Mouse (Mus musculus) adrenal gland, adult (tissue): ENCODE measurements around the gene Fndc8.

Experiments
- DNase-seq, 2 experiments: peaks; one replicate each; pipeline ENCODE4 v3.0.0; 2022 to 2023; ENCODE audit warnings: low spot score in 1 of 2; ENCODE audit not compliant: inconsistent age in 2 of 2

Gene Fndc8

DNA sequence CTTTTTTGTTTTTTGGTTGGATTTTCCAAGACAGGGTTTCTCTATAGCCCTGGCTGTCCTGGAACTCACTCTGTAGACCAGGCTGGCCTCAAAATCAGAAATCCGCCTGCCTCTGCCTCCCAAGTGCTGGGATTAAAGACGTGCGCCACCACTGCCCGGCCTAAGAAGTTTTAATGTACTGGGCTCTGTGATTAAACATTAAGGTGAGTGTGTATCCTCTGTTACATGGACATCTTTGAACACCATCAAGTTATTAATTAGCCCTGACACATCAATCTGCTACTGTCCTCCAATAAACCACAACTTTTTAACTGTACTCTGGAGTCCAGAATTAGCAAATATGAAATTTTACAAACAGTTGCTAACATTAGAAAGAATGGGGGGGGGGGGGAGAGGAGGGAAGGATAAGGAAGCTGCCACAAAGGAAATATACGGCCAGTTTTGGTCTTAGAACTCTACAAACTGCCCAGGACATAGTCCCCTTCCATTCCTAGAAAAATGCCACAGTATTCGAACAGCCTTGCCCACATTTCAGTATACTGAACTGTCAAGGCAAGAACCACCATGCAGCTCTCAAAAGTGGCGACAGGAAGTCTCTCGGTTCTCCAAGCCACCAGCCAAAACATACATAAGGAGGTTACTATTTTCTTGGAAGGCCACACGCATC lies 22.3 kb upstream of the Fndc8 start:
- DNase-seq = no peak

DNA sequence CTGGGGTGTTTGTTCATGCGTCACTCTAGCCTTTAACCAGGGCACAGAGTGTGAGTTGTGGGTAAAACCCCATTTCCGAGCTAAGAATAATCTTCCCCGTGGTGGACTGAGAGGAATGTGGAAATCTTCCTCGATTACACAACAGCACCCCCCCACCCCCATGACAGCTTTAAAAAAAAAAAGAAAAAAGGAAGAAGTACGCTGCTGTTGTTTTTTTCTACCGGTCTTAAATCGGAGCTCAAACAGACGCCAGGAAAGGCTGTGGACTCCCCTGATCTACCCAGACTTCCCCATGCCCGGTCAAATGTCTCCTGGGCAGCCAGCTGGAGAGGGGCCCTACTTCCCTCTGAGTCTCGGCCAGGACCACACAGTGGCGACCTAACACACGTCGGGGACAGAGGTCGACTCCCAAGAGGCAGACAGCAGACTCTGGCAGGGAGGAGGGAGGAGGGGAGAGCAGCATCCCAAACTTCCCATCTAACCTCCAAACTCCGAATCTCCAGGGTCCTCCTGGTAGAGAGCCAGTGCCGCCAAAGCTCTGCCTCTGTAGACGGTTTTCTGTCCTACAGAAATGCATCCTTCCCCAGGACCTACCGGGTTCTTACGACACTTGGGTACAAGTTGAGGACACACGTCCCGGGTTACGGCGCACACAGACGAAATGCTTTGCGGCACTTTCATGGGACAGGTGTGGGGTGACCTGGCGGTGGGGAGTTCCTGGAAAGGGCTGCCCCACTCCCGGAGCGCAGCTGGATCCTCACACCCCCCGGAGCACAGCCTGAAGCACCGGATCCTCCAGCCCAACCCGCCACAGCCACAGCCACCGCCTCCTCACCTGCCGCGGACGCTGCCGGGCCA lies 21.5 kb upstream of the Fndc8 start:
- DNase-seq = peak; percentile 57 to 85

DNA sequence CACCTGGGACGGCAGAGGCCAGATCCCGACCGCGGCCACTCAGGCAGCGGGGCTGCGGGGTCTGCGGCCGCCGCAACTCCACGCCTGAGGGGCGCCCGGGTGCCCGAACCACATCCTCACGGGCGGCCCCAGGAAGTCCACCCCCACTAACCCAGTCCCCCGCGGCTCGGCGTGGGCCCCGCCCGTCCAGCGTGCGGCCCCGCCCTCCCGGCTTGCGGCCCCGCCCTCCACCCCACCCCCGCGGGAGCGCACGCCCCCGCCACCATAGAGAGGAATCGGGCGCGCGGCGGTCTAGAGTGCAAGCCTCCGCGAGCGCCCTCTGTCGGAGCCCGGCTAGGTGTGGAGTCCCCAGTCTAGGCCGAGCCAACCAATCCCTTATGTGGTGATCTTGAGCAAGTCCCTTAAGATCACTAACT lies 20.9 kb upstream of the Fndc8 start, which contains the start of gene Rffl:
Rffl (minus strand) TSS at position 180 of the 416 bp plus-strand sequence.
- DNase-seq = peak; percentile 91 to 96

DNA sequence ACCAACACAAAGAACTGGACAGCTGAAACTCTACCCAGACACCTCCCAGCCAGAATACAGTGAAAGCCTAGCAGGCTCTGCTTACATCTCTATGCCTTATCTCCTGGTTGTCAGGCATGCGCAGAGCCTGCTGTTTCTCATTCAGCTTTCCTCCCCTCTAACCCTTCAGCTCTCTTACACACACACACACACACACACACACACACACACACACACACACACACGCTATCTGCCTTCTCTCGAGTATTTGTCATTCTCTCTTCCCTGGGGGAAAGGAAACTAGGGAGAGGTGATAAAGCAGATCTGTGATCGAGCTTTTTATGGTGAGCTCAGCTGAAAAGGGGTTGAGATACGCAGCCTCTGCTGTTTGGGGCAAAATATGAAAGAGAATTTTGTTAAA lies 17.0 kb upstream of the Fndc8 start:
- DNase-seq = no peak

DNA sequence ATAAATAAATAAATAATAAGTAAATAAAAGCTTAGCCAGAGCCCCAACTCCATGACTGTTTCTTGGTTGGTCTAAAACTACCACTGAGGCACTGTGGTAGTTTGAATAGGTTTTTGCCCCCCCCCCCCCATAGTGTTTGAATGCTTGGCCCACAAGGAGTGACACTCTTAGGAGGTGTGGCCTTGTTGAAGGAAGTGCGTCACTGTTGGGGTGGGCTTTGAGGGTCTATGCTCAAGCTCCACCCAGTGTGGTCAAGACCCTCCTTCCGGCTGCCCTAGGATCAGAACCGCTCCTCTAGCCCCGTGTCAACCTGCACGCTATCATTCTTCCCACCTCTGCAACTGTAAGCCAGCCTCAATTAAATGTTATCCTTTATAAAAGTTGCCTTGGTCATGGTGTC lies 16.3 kb upstream of the Fndc8 start:
- no peak for DNase-seq

DNA sequence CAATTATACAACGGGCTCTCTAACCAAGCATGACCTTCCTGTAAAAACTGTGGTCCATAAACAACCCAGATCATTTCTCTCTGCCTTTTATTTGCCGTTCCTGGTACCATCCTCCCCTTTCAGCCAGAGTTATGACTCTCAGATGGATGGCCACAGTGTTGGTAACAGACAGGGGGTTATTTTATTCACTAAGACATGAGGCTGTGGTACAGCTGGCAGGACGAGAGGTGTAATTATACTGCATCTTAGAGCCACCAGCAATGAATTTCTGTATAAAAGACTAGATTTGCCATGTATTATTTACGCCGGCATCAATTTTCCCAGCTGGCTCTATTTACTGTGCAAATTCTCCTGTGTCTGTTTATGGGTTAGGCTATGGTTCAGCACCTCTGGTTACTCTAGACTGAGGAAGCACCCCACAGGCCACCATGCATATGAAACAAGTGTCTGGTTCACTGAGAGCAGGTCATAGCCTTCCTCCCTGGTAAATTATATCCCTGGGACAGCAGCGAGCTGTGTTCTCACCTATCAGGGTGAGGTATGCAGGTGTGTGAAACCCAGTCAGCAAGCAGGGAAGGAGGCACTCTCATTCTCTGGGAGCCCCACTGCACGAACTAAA lies 14.1 kb upstream of the Fndc8 start:
- DNase-seq = no peak

DNA sequence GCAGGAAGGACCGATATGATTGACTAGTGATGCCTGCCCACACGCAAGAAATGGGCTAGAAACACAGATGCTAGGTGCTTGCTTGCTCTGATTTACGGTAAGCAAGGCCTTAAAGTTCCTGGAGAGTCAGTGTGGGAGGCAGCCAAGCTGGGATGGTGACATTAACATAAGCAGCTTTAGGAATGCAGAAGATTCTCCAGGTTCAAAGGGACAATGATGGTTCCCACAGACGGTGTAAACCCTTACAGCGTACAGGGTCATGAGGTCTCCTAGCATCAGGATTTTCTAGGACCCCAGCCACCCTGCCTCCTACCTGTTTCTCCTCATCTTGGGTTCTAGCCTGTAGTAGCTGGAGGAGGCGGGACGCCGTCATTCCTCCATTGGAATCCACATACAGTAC lies 8.7 kb upstream of the Fndc8 start:
- no peak for DNase-seq

DNA sequence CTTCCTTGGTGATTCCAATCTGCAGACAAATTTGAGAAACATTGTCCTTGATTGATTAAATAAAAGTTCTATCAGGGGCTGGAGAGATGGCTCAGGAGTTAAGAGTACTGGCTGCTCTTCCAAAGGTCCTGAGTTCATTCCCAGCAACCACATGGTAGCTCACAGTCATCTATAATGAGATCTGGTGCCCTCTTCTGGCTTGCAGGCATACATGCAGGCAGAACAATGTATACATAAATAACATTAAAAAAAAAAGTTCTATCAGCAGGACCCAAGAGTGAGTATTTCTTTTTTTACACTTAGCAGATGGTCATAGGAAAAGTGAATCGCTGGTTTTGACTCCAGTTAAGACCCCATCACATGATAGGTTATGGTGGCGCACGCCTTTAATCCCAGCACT lies 5.4 kb upstream of the Fndc8 start:
- DNase-seq = no peak

DNA sequence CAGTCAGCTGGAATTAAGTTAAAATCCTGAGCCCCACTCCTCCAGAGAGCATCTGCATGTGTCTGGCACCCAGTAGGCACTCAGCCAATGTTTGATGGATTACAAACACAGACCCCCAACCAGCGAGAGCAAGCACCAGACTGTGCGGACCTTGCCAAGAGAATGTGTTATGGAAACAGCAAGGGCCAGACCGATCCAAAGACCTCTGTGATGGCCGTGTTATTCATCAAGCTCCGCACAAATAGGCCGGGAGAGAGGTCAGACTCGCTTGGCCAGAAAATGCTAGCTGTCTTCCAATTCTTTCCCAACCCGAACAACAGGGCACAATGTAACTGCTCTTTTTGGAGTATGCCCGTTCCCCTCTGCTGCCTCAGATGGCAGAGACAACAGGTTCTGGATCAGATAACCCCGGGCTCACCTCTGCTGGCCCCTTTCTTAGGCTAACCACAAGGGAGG lies 3.4 kb upstream of the Fndc8 start:
- peak in 1 of 2 experiments; percentile 55 for DNase-seq

DNA sequence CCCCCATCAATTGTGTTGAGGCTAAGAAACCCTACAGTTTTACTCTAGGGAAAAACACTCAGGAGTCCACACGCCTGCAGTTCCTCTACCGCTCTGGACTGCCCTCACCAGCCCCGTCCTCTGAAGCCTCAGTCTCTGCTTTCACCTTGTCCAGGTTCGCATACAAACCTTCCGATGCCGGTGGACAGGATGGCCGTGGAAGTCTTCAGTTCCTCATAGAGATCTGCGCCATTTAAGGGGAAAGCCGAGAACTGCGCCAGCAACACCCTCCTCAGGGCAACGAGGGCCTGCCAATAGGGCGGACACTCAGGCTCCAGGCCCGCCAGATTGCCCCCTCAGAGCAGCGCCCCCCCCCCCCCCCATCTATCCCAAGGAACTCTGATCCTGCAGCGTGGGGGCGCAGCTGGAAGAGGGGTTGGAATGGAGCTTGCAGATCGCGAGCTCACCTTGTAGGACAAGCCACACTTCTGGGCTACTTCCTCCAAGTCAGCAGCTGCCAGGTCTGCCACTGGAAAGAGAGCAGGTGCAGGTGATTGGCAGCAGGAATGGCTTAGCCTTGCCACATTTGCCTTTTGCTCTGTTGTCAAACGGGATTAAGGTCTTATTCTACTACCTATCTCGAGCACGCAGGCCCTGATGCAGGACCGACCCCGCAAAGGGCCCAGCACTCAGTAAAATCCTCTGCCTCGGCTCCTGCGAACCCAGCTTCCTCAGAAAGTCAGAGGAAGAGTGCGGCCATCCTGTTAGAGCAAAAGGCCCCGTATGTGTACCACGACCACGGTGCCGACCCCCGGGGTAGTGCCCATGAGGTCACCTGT lies 2.2 kb upstream of the Fndc8 start:
- DNase-seq = no peak

DNA sequence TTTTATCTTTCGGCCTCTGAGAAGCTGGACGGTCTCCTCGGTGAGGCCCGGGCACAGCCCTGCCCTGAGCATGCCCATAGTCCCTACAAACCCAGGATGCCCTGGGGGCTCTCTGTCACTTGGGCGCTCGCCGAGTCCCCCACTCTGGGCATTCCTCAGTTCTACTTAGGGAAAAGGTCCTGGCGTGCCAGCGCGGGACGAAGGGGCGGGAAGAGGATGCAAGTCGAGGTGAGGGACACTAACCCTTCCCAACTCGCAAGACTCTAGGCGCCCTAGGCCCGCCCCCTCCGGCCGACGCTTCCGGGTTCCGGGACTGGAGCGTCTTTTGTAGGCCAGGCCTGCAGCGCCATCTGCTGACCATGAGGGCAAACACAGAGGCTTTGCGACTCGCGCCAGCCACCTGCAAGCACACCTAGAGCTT lies 1.6 kb upstream of the Fndc8 start, which contains the start of gene Rad51d:
Rad51d (minus strand) TSS at position 273 of the 421 bp plus-strand sequence.
- peak; percentile 95 to 98 for DNase-seq

DNA sequence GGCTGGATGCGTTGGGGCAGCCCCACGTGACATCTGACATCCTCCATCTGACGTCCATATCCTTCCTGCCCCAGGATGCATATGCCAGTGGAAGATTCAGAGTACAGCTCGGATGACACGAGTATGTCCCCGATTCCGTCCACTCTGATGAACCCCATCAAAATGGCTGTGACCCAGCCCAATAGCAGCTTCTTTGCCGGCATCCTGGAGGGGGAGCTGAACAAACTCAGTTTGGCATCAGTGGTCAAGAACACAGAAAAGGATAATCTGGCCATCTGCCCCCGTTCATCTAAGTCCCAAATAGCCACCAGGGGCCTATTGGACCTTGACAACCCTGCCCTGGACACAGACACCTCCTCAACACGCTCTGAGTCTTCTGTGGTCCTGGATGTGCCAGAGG lies 5.6 kb downstream of the Fndc8 start:
- DNase-seq = no peak

DNA sequence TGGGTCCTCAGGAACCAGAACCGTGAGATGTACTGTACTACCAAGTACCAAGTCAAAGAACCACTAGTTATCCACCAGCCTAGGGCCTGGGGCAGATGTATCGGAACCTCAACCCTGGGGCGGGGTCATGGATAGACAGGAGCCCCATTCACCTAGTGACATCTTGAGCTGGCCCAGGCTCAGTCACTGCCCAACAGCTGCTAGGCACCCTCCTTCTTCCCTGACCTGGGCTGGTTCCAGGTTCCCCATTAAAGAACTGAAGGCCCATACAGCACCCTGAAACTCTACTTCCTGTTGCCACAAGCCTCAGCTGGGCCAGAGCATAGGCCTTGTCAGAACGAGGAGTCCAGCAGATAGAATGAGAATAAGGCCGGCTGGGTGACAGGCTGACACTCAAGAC lies 7.8 kb downstream of the Fndc8 start:
- DNase-seq = no peak

DNA sequence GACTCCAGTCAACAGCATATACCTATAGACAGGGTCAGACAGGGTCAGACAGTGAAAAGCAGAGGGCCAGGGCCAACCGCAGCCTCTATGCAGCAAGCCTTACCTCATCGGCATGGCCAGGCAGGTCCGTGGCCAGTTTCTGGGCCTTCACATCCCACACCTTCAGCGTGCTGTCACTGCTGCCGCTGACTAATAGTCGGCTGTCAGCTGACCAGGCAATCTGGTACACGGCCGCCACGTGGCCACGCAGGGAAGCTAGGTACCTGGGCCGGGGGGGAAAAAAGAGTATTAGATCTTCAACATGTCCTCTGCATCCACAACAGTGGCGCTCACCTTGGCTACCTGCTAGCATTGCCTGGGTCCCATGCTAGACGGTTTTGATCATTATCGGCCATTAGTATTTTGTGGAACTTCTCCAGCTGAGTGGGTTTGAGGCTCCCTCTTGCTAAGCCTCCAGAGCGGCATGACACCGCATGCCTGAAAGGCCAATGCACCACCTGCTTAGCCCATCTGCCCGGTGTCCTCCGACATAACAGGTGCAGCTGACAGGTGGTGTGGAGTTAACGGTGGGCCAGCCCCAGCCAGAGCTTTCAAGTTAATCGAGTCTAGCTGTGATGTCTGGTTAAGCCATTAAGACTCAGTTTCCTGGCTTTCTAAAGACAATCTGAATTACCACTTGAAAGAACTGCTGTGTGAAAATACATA lies 9.8 kb downstream of the Fndc8 start:
- no peak for DNase-seq

DNA sequence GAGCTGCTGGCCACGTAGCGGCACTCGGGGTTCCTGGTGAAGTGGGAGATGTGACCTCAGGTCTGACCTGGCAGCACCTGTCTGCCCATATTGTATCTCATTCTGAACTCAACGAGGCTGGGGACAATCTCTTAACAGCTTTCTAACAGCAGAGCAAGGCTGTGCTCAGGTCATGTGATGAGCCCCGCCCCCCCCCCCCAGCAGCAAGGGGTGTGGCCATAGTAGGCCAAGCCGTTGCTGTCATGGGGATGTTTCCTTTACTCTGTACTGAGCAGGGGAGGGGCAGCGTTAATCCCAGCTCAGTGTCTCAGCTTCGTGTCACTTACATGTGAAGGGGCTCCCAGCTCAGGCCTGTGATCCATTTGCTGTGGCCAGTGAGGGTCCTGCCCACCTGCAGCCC lies 13.0 kb downstream of the Fndc8 start:
- no peak for DNase-seq

DNA sequence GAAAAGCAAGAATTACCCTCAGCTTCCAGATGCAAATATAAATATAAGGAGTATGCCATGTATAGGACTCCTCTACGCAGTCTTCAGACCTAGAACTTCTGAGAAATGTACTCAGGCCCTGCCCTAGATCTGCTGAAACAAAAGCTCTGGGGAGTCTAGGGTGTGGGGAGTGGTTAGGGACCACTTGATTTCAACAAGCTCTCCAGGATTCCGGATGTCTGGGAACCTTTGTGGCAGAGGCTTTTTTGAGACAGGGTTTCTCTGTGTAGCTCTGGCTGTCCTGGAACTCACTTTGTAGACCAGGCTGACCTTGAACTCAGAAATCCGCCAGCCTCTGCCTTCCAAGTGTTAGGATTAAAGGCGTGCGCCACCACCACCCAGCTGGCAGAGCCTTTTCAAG lies 13.9 kb downstream of the Fndc8 start:
- no peak for DNase-seq

DNA sequence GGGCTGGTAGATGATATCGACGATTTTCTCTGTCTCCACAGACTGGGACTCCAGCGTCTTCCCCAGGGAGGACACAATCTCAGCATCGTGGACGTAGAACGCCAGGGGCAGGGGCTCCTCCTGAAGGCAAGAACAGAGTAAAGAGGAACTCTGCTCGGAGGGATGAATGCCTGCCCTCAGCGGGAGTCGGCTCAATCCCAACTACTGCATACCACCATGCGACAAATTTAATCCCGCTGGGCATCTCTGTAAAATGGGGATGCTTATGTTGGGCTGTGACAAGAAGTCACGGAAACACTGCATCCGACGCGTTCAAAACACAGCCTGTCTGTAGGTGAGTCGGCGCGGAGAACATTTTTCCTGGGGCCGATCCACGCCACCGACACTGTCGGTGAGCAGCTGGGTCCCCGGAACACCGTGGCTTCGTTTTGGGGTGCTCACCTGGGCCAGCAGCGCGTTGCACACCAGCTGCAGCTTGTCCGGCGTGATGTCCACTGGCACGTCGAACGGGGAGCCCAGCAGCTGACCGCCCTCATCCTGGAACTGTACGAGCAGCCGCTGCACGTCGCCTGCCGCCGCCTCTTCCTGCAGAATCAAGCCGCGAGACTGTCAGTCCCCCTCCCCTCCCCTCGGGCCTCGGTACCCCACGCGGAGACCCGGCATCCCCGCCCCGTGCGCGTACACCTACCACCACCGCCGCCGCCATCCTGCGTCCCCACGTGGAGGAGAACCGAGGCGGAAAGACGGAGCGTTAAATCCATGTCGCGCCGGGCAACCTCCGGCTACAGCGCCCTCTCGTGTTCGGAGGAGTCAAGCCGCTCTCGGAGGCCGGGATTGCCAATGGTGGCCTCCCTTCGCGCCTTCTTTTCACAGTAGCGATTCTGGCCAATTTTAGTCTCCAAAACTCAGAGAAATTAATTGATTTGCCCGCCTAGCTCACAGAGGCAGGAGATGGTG lies 16.0 kb downstream of the Fndc8 start, which contains the start of gene Nle1:
Nle1 (minus strand) TSS at position 761 of the 957 bp plus-strand sequence.
- peak; percentile 88 to 97 for DNase-seq

DNA sequence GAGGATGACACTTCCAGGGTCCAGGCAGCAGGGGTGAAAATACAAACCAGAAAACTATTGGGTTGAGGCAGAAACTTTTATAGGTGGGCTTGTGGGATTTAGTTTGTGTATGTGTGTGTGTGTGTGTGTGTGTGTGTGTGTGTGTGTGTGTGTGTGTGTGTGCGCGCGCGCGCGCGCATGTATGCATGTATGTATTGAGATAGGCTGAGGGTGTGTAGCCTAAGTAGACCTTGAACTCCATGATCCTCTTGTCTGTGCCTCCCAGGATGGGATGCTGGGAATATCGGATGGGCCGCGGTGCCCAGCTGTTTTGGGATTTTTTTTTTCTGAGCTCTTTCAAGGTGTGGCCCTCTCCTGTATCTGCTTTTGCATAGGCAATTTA lies 16.7 kb downstream of the Fndc8 start:
- no peak for DNase-seq

DNA sequence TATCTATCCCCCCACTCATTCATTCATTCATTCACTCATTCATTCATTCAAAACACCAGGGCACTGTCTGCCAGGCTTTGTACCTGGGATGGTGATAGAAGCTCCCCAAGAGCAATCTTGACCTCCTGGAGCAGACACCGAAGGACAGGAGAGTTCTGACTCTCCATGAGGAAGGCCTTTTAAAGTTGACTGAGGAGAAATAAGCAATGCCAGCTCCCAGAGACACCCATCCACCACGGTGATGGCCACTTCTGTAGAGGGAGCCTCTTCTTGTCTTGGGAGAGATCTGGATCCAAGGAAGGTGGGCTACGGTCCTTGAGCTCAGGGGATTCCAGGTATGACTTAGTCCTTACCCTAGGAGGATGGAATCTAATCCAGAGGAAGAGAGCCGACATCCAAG lies 18.3 kb downstream of the Fndc8 start, which contains the start of gene Unc45b:
Unc45b (plus strand) TSS at position 301 of the 400 bp plus-strand sequence.
- DNase-seq = no peak
